Mouse (Mus musculus) MEL (cell line): ENCODE measurements around the gene Pde6b.

Experiments used
- CTCF ChIP-seq, 3 experiments: IDR thresholded peaks in 2 of 3; conservative IDR thresholded peaks in 1 of 3; 2 replicates each; pipeline ENCODE4 v1.5.1; 2011 to 2012; ENCODE audit warnings: low read length in 3 of 3, low read depth in 2 of 3, mild to moderate bottlenecking in 2 of 3, improper control_type of control experiment in 1 of 3, inconsistent platforms in 1 of 3, mixed read lengths in 1 of 3, moderate library complexity in 1 of 3; ENCODE audit not compliant: control insufficient read depth in 1 of 3, insufficient read depth in 1 of 3, poor library complexity in 1 of 3, severe bottlenecking in 1 of 3
- ELF1 ChIP-seq: IDR thresholded peaks from 2 replicates; pipeline ENCODE4 v1.6.1; 2014; ENCODE audit warnings: low read depth, mild to moderate bottlenecking, inconsistent platforms, low read length, improper control_type of control experiment, moderate library complexity
- EP300 ChIP-seq, 2 experiments: IDR thresholded peaks; 2 replicates each; pipeline ENCODE4 v1.6.1; 2011; ENCODE audit warnings: improper control_type of control experiment in 2 of 2, low read length in 2 of 2, low read depth in 1 of 2, mild to moderate bottlenecking in 1 of 2
- GATA1 ChIP-seq: IDR thresholded peaks from 2 replicates; pipeline ENCODE4 v1.6.1; 2011; ENCODE audit warnings: low read depth, low read length, improper control_type of control experiment
- HCFC1 ChIP-seq: IDR thresholded peaks from 2 replicates; pipeline ENCODE4 v1.6.1; 2012; ENCODE audit warnings: low read depth, mild to moderate bottlenecking, inconsistent platforms, low read length, improper control_type of control experiment, moderate library complexity
- MYC ChIP-seq: IDR thresholded peaks from 2 replicates; pipeline ENCODE4 v1.6.1; 2011; ENCODE audit warnings: low read depth, mild to moderate bottlenecking, low read length, improper control_type of control experiment, moderate library complexity
- POLR2A ChIP-seq, 2 experiments: IDR thresholded peaks; 2 replicates each; pipeline ENCODE4 v1.6.1; 2011 to 2012; ENCODE audit warnings: low read length in 2 of 2, mild to moderate bottlenecking in 2 of 2, control low read depth in 1 of 2, improper control_type of control experiment in 1 of 2, low read depth in 1 of 2, moderate library complexity in 1 of 2; ENCODE audit not compliant: control insufficient read depth in 1 of 2, insufficient read depth in 1 of 2, poor library complexity in 1 of 2

- TF ChIP-seq CTCF (IDR thresholded peaks at IDR 0.05 in 2 of 3, conservative IDR thresholded peaks at IDR 0.05 in 1 of 3; ENCODE audit: control insufficient read depth in 1 of 3, insufficient read depth in 1 of 3, low read depth in 2 of 3, low read length in 3 of 3, poor library complexity in 1 of 3, severe bottlenecking in 1 of 3): no peak
- no peak for TF ChIP-seq MYC
- TF ChIP-seq HCFC1: no peak
- TF ChIP-seq POLR2A (IDR thresholded peaks at IDR 0.05; ENCODE audit: control insufficient read depth in 1 of 2, insufficient read depth in 1 of 2, low read depth in 1 of 2, low read length in 2 of 2, poor library complexity in 1 of 2): no peak
- TF ChIP-seq ELF1: no peak
- no peak for TF ChIP-seq GATA1
- no peak for TF ChIP-seq EP300 (IDR thresholded peaks at IDR 0.05; ENCODE audit: low read depth in 1 of 2, low read length in 2 of 2)
These were observed 19.7 kb upstream of the Pde6b start for GRCm38 (mm10) chr5:108368446-108368845.
